Mouse (Mus musculus): ENCODE measurements around the gene Zfp747. TPM values are rescaled to one million over a fixed set of nuclear protein-coding genes. Genes with fewer than 3 reads are reported as not detected.
A peak's percentile ranks its signal among the peaks of the same experiment; 100 is the strongest.
"Not testable (repeated sequence)": the region's sequence is repeated elsewhere in the genome, so short reads cannot be mapped to it uniquely, and the experiment has no call there.

Zfp747 gene
- polyA plus RNA-seq, 1 experiment from 2014 or later, result 1.8 TPM

DNA sequence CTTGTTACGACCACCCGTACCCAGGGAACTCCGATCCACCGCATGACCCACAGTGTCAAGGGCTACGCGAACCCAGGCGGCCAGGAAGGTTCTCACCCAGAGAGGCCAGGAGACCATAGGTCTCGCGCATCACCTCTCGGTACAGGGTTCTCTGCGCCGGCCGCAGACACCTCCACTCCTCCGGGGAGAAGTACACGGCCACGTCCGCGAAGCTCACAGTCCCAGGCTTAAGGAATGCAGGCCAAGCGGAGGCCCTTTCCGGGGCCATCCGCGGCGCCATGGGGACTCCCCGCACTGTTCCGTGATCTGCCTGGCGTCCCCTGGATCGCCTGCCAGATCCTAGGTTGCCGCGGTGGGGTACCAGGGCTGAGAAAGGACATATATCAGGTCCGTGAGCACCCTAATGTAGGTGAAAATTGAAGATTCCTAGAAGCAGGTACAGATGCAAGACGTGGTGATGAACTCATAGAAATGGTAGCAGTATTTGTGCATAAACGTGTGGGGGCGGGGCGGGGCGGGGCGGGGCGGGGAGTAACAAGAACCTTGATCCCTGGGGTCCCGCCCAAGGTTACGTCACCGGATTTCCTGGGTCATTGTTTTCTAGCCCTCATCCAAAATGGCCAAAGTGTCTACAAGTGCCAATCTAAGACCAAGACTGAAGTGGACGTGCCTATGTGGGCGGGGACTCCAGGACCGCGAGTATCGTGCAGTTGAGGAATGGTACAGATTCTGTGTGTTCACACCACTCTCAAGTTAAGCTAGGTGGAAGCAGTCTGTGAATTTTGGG lies 17.5 kb upstream of the Zfp747 start, which contains the start of gene E430018J23Rik:
Gene E430018J23Rik (minus strand): TSS at position 473 of the 787 bp plus-strand sequence.
- no peaks in the 10 kb centered on the region for H3K9me3 ChIP-seq (replicated peaks)
- peak within 1 kb of the TSS; percentile 86 for H3K4me2 ChIP-seq
- under 1% methylated on average over 45 of the region's 45 CpGs for WGBS (ENCODE audit: insufficient replicate concordance)
- H3K27me3 ChIP-seq, result 0 out of 2 replicates have a peak, but pooled peaks cover 3% of the 10 kb centered on the region
- H3K27ac ChIP-seq (replicated peaks), result peak within 1 kb of the TSS; percentile 67; the same call in 1 of the 2 replicates
- H3K9ac ChIP-seq, result peak within 1 kb of the TSS; percentile 67
- no peaks in the 10 kb centered on the region for H3K36me3 ChIP-seq (replicated peaks)
- H3K4me3 ChIP-seq (replicated peaks), result peak within 1 kb of the TSS; percentile 69
- ATAC-seq (ENCODE audit: insufficient read depth), result peak; percentile 87
- H3K4me1 ChIP-seq (replicated peaks), result peaks cover 28% of the 10 kb centered on the region

DNA sequence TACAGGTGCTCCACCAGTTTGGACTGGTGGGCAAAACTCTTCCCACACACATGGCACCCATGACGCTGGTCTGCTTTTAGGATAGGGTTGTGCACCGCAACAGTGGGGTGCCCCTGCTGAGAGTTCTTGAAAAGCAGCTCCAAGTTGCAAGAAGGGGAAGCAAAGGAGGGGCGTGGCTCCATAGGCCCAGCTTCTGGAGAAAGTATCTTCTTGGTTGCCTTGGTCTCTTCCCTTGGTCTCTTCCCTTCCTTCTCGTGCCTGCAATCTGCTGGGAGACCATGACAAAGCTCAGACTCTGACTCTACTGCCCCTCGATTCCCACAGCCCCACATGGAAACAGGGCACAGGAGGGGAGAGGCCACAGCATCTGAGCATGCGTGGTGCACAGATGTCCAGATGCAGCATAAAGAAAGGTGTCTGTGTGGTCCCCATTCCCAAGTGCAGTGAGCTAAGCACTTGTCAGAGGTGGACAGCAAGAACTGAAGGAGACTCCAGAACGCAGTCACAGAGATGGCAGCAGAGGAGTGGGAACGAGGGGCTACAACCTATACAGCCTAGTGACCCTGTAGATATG lies 16.5 kb upstream of the Zfp747 start:
- Histone ChIP-seq H3K27ac (replicated peaks) (no peak overlapping the region), H3K9me3 (replicated peaks) (no peaks in the 10 kb centered on the region), H3K9ac (peak overlapping the region; percentile 67; the same call in 1 of the 2 replicates), H3K27me3 (0 out of 2 replicates have a peak, but pooled peaks cover 3% of the 10 kb centered on the region), H3K4me2 (peak overlapping the region; percentile 86), H3K4me1 (replicated peaks) (peaks cover 28% of the 10 kb centered on the region), H3K4me3 (replicated peaks) (peak overlapping the region; percentile 69), H3K36me3 (replicated peaks) (no peaks in the 10 kb centered on the region)
- 52% methylated on average over 8 of the region's 8 CpGs for WGBS (ENCODE audit: insufficient replicate concordance)
- ATAC-seq (ENCODE audit: insufficient read depth), result no peak

DNA sequence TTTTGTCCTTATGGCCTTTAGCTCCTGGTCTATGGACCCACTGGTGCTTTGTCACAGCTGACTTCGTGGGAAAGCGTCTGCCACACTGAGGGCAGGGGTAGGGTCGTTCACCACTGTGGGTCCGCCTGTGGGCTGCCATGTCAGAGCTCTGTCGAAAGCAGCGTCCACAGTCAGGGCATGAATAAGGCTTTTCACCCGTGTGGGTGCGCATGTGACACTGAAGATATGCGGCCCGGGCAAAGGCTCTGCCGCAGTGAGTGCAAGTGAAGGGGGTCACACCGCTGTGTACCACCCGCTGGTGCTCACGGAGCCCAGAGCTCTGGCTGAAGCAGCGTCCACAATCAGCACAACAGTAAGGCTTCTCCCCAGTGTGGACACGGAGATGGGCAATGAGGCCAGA lies 15.7 kb upstream of the Zfp747 start:
- no peak overlapping the region for H3K4me2 ChIP-seq
- no peaks in the 10 kb centered on the region for H3K9me3 ChIP-seq (replicated peaks)
- H3K4me3 ChIP-seq (replicated peaks), result no peak overlapping the region
- H3K9ac ChIP-seq, result no peak overlapping the region
- no peaks in the 10 kb centered on the region for H3K36me3 ChIP-seq (replicated peaks)
- no peaks in the 10 kb centered on the region for H3K27me3 ChIP-seq
- peaks cover 29% of the 10 kb centered on the region for H3K4me1 ChIP-seq (replicated peaks)
- WGBS (ENCODE audit: insufficient replicate concordance), result 84% methylated on average over 16 of the region's 16 CpGs
- H3K27ac ChIP-seq (replicated peaks), result no peak overlapping the region
- no peak for ATAC-seq (ENCODE audit: insufficient read depth)

DNA sequence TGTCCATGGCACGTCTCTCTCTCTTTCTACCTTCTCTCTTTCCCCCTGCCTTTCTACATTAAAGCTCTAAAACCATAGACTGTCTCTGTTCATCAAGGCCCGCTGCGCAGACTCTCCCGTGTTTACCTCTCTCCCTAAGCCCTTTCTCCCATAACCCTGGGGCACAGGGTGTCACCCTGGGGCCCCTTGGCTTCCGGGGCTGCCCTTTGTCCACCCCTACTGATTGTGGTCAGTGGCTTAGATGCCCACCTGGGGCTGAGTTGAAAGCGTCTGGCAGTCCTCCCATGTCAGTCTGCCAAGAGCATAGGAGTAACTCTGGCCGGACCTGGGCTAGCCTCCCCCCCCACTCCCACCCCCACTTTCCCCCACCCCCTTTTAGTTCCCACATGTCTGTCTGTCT lies 14.5 kb upstream of the Zfp747 start:
- 71% methylated on average over 7 of the region's 7 CpGs for WGBS (ENCODE audit: insufficient replicate concordance)
- peaks cover 34% of the 10 kb centered on the region for H3K4me1 ChIP-seq (replicated peaks)

DNA sequence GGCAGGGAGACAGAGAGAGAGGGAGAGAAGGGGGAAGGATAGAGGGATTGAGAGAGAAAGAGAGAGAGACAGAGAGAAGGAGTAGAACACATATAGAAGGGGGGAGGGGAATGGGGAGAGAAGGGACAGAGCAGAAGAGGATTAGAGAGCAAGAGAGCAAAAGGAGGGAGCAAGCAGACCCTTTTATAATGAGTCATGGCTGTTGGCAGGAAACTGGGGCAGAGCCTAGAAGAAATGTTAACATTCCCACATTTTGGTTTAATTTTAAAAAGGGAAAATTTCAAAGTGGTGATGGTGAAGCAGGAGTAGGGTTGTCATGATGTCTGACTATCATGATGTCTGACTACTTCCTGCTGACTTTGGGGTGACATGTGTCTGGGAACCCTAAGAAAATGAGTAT lies 12.4 kb upstream of the Zfp747 start:
- H3K27ac ChIP-seq (replicated peaks); H3K27me3 ChIP-seq; H3K4me2 ChIP-seq; H3K9ac ChIP-seq; H3K4me3 ChIP-seq (replicated peaks); H3K9me3 ChIP-seq (replicated peaks); ATAC-seq (ENCODE audit: insufficient read depth): not testable (repeated sequence)
- H3K4me1 ChIP-seq (replicated peaks), result peaks cover 20% of the 10 kb centered on the region
- H3K36me3 ChIP-seq (replicated peaks), result peaks cover 10% of the 10 kb centered on the region

More for the DNA sequence above, 14.5 kb upstream of the Zfp747 start:
- no peak overlapping the region for H3K27ac ChIP-seq (replicated peaks)
- H3K27me3 ChIP-seq, result no peaks in the 10 kb centered on the region
- H3K9ac ChIP-seq, result no peak overlapping the region
- no peak for ATAC-seq (ENCODE audit: insufficient read depth)
- no peaks in the 10 kb centered on the region for H3K9me3 ChIP-seq (replicated peaks)
- H3K4me3 ChIP-seq (replicated peaks), result no peak overlapping the region
- 0 out of 2 replicates have a peak, but pooled peaks cover 3% of the 10 kb centered on the region for H3K36me3 ChIP-seq (replicated peaks)
- H3K4me2 ChIP-seq, result no peak overlapping the region

DNA sequence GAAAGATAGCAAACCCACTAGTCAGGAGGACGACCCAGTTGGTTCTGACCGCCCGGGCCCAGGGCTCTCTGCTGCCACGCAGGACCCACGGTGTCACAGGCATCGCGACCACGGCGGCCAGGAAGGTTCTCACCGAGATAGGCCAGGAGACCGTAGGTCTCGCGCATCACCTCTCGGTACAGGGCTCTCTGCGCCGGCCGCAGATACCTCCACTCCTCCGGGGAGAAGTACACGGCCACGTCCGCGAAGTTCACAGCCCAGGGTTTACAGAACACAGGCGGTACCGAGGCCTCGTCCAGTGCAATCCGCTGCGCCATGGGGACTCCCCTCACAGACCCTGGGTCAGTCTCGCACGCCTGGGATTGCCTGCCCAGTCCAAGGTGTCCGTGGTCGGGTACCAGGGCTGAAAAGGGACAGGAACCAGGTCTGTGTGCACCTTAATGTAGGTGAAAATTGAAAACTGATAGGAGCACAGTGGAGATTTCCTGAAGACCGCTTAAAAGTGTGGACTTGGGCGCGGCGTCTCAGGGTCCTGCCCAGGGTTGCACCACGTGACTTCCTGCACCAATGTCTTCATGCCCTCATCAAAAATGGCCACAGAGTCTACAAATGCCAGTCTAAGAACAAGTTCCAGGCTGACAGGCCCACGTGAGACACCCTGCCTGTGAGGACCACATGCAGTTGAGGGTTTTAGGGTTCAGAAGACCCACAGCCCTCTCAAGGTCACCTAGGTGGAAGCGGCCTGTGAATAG lies 11.0 kb upstream of the Zfp747 start, which contains the start of gene 9130019O22Rik:
Gene 9130019O22Rik (minus strand): TSS at position 526 of the 752 bp plus-strand sequence.
- Histone ChIP-seq H3K27me3 (no peaks in the 10 kb centered on the region), H3K27ac (replicated peaks) (peak within 1 kb of the TSS; percentile 70), H3K4me2 (peak within 1 kb of the TSS; percentile 90), H3K36me3 (replicated peaks) (peaks cover 15% of the 10 kb centered on the region), H3K9ac (peak within 1 kb of the TSS; percentile 70), H3K4me1 (replicated peaks) (peaks cover 6% of the 10 kb centered on the region), H3K9me3 (replicated peaks) (no peaks in the 10 kb centered on the region), H3K4me3 (replicated peaks) (peak within 1 kb of the TSS; percentile 68)
- WGBS (ENCODE audit: insufficient replicate concordance), result 8% methylated on average over 37 of the region's 38 CpGs
- ATAC-seq (ENCODE audit: insufficient read depth), result peak; percentile 86

DNA sequence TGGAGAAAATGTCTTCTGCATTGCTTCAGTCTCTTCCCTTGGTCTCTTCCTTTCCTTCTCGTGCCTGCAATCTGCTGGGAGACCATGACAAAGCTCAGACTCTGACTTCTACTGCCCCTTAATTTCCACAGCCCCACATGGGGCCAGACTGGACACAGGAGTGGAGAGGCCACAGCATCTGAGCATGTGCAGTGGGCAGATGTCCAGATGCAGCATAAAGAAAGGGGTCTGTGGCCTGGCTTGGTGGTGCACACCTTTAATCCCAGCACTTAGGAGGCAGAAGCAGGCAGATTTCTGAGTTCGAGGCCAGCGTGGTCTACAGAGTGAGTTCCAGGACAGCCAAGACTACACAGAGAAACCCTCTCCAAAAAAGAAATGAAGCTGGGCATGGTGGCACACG lies 9.7 kb upstream of the Zfp747 start:
- WGBS (ENCODE audit: insufficient replicate concordance), result 75% methylated on average over 4 of the region's 4 CpGs
- H3K4me1 ChIP-seq (replicated peaks); H3K4me2 ChIP-seq; H3K9me3 ChIP-seq (replicated peaks); H3K4me3 ChIP-seq (replicated peaks); H3K27ac ChIP-seq (replicated peaks); ATAC-seq (ENCODE audit: insufficient read depth); H3K9ac ChIP-seq; H3K27me3 ChIP-seq: not testable (repeated sequence)
- peaks cover 15% of the 10 kb centered on the region for H3K36me3 ChIP-seq (replicated peaks)

DNA sequence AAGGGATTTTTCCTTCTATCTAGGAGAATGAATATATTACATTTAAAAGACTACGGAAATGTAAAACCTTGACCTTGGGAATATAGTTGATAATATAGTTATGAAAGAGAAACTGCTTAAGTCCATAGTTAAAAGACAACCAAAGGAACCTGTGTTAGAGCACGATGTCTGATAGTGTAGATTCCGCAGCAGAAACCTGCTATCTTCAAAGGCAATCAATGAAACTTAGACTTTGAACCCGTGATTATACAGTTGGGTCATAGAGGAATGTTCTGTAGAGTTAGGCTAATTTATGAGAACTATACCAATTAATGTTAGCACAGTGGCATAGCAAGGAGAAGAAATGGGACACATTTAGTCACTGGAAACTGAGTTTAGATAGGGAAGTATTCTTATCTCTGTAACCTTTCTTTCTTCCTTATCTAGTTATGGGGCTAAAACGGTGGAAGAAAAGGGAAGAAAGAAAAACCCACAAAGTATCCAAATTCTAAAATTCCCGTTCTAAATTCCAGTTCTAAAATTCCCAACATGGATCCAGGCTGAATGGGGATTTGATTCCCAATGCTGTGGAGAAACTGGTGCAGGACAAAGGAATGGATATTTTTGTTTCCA lies 2.6 kb upstream of the Zfp747 start:
- Histone ChIP-seq H3K9ac (no peak overlapping the region), H3K27me3 (no peaks in the 10 kb centered on the region), H3K4me3 (replicated peaks) (no peak overlapping the region), H3K4me2 (no peak overlapping the region), H3K27ac (replicated peaks) (no peak overlapping the region), H3K36me3 (replicated peaks) (peaks cover 12% of the 10 kb centered on the region; the same call in 1 of the 2 replicates), H3K4me1 (replicated peaks) (peaks cover 27% of the 10 kb centered on the region), H3K9me3 (replicated peaks) (no peaks in the 10 kb centered on the region)
- ATAC-seq (ENCODE audit: insufficient read depth), result no peak
- 27% methylated on average over 6 of the region's 6 CpGs for WGBS (ENCODE audit: insufficient replicate concordance)

DNA sequence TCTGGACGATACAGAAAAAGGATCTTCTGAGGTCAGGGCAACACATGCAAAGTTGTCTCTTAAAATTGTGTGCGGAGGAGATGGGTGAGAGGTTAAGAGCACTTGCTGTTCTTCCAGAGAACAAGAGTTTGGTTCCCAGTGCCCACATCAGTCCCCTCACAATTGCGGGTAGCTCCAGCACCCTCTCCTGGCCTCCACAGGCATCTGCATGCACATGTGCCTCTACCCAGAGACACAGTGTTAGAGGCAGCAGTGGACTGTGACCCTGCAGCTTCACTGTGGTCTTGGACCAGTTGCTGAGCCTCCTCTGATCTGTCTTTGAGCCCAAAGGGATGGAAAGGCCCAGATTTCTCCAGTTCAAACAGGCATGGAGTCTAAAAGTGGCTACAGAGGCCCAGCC lies 4.0 kb downstream of the Zfp747 start:
- ATAC-seq (ENCODE audit: insufficient read depth); H3K9ac ChIP-seq; H3K4me2 ChIP-seq; H3K27ac ChIP-seq (replicated peaks); H3K4me3 ChIP-seq (replicated peaks); H3K9me3 ChIP-seq (replicated peaks); H3K36me3 ChIP-seq (replicated peaks); H3K27me3 ChIP-seq: not testable (repeated sequence)
- H3K4me1 ChIP-seq (replicated peaks), result peaks cover 22% of the 10 kb centered on the region
- 63% methylated on average over 3 of the region's 3 CpGs for WGBS (ENCODE audit: insufficient replicate concordance)

DNA sequence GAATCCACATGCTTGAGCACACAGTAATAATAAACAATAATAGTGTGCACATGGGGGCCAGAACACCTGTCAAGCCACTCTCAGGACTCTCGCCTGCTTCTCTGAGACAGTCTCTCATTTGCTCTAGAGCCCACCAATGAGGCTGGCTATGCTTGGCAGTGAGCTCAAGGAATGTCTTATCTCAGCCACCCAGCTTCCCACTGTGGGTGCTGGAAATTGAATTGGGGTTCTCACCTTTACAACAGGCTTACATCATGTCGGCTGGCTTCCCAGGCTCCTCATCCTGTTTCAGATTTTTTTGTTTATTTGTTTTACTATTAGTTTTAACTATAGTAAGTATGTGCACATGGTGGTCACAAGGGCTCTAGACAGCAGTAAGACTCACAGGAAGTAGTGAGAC lies 4.6 kb downstream of the Zfp747 start:
- 19% methylated on average over 2 of the region's 2 CpGs for WGBS (ENCODE audit: insufficient replicate concordance)
- Histone ChIP-seq H3K27me3 (no peaks in the 10 kb centered on the region), H3K4me2 (no peak overlapping the region), H3K9ac (no peak overlapping the region), H3K9me3 (replicated peaks) (no peaks in the 10 kb centered on the region), H3K36me3 (replicated peaks) (peaks cover 8% of the 10 kb centered on the region; the same call in 1 of the 2 replicates), H3K4me1 (replicated peaks) (peaks cover 18% of the 10 kb centered on the region), H3K27ac (replicated peaks) (no peak overlapping the region), H3K4me3 (replicated peaks) (no peak overlapping the region)
- ATAC-seq (ENCODE audit: insufficient read depth), result no peak

Measured in liver, embryonic 15.5 days (tissue).